Comparison of ENCODE assay signal across 8 mouse cellular contexts in genomic region chr15:91571981-91572380, GRCm38 (mm10). TPM values are rescaled to one million over a fixed set of nuclear protein-coding genes. Genes with fewer than 3 reads are reported as not detected.
DNase-seq lines count a peak whose midpoint lies in the region; ATAC-seq and TF ChIP-seq lines count a peak whose summit lies in the region.

No protein-coding gene starts in this region.

- in situ Hi-C loops in ES-E14 (cut with MboI; ENCODE audit: low sequenced_read_pairs in 2 of 2, unreplicated experiment in 2 of 2) = no loop called here

- ATAC-seq in heart, embryonic 12.5 days (ENCODE audit: insufficient number of reproducible peaks, low FRiP score) = no peak
- ATAC-seq in hindbrain, embryonic 11.5 days (ENCODE audit: low FRiP score) = no peak
- no peak for ATAC-seq in frontal cortex, adult (ENCODE audit: low TSS enrichment)
- ATAC-seq in granulocyte monocyte progenitor cell, adult 5-6 weeks (replicated peaks; ENCODE audit: poor library complexity, severe bottlenecking) = no peak

- DNase-seq in heart, adult 11 months = no peak
- DNase-seq in ES-E14 (ENCODE audit: low read depth, low spot score) = no peak
- DNase-seq in hindbrain, embryonic 11.5 days (ENCODE audit: low spot score) = no peak
- DNase-seq in midbrain, embryonic 10.5 days (ENCODE audit: low spot score) = no peak
- DNase-seq in frontal cortex, postnatal 36 days (ENCODE audit: low spot score in 2 of 2) = no peak

- H3K4me3 ChIP-seq in heart, embryonic 12.5 days = peak overlapping the region; percentile 76
- H3K4me3 ChIP-seq in ES-E14 (ENCODE audit: insufficient read depth in 1 of 2, low read depth in 1 of 2, low read length in 2 of 2, poor library complexity in 1 of 2, severe bottlenecking in 1 of 2) = peak overlapping the region; percentile 77 to 83
- peak overlapping the region; percentile 58 for H3K4me3 ChIP-seq in hindbrain, embryonic 11.5 days (ENCODE audit: low read depth, low read length)
- peak overlapping the region; percentile 81 for H3K4me3 ChIP-seq in midbrain, embryonic 10.5 days

- H3K9me3 ChIP-seq in heart, embryonic 12.5 days (replicated peaks) = peaks cover 4% of the 10 kb centered on the region
- no peaks in the 10 kb centered on the region for H3K9me3 ChIP-seq in ES-E14 (ENCODE audit: control insufficient read depth, insufficient read depth, low read depth, low read length)
- H3K9me3 ChIP-seq in hindbrain, embryonic 11.5 days (ENCODE audit: control insufficient read depth, low read length) = no peaks in the 10 kb centered on the region
- H3K9me3 ChIP-seq in midbrain, embryonic 10.5 days (replicated peaks) = no peaks in the 10 kb centered on the region

- H3K4me2 ChIP-seq in heart, embryonic 12.5 days = peak overlapping the region; percentile 99
- peak overlapping the region; percentile 95 for H3K4me2 ChIP-seq in hindbrain, embryonic 11.5 days (replicated peaks; ENCODE audit: low read depth, low read length)

- 9% methylated on average over 8 of the region's 8 CpGs for WGBS in heart, embryonic 12.5 days
- 8% methylated on average over 8 of the region's 8 CpGs for WGBS in hindbrain, embryonic 11.5 days
- WGBS in midbrain, embryonic 10.5 days = 10% methylated on average over 8 of the region's 8 CpGs

- peak overlapping the region; percentile 86 for H3K9ac ChIP-seq in heart, embryonic 12.5 days
- peak overlapping the region; percentile 76 for H3K9ac ChIP-seq in ES-E14 (ENCODE audit: insufficient read depth, low read depth, low read length, poor library complexity, severe bottlenecking)
- peak overlapping the region; percentile 70 for H3K9ac ChIP-seq in hindbrain, embryonic 11.5 days (ENCODE audit: low read depth, low read length)

- H3K4me1 ChIP-seq in heart, embryonic 12.5 days (replicated peaks) = 0 out of 2 replicates have a peak, but pooled peaks cover 10% of the 10 kb centered on the region
- H3K4me1 ChIP-seq in ES-E14 (ENCODE audit: control insufficient read depth in 2 of 2, insufficient read depth in 2 of 2, low read length in 2 of 2, poor library complexity in 1 of 2) = no peaks in the 10 kb centered on the region
- peaks cover 4% of the 10 kb centered on the region; the same call in 1 of the 2 replicates for H3K4me1 ChIP-seq in hindbrain, embryonic 11.5 days (replicated peaks; ENCODE audit: control insufficient read depth, insufficient read depth, low read length)
- H3K4me1 ChIP-seq in midbrain, embryonic 10.5 days = peaks cover 28% of the 10 kb centered on the region

- peaks cover 12% of the 10 kb centered on the region; the same call in 1 of the 2 replicates for H3K27me3 ChIP-seq in heart, embryonic 12.5 days (replicated peaks)
- peaks cover 2% of the 10 kb centered on the region for H3K27me3 ChIP-seq in hindbrain, embryonic 11.5 days (ENCODE audit: control insufficient read depth, insufficient read depth, low read length)
- H3K27me3 ChIP-seq in midbrain, embryonic 10.5 days (ENCODE audit: low read depth, poor library complexity, severe bottlenecking) = peaks cover 28% of the 10 kb centered on the region

- no peaks in the 10 kb centered on the region for H3K36me3 ChIP-seq in heart, embryonic 12.5 days
- H3K36me3 ChIP-seq in ES-E14 (ENCODE audit: control insufficient read depth, insufficient read depth, low read length, poor library complexity, severe bottlenecking) = no peaks in the 10 kb centered on the region
- H3K36me3 ChIP-seq in hindbrain, embryonic 11.5 days (ENCODE audit: control insufficient read depth, insufficient read depth, low read length) = no peaks in the 10 kb centered on the region
- H3K36me3 ChIP-seq in midbrain, embryonic 10.5 days = no peaks in the 10 kb centered on the region

- H3K27ac ChIP-seq in heart, embryonic 12.5 days (ENCODE audit: poor library complexity, severe bottlenecking) = no peak overlapping the region
- H3K27ac ChIP-seq in ES-E14 (ENCODE audit: insufficient read depth, low read depth, low read length, poor library complexity, severe bottlenecking) = no peak overlapping the region
- no peak overlapping the region for H3K27ac ChIP-seq in hindbrain, embryonic 11.5 days (ENCODE audit: low read depth, low read length)
- H3K27ac ChIP-seq in midbrain, embryonic 10.5 days (replicated peaks) = peak overlapping the region; percentile 88

TF ChIP-seq in ES-E14, 5 proteins besides CTCF, POLR2A, EP300 and RAD21:
- TF ChIP-seq ZC3H11A (IDR thresholded peaks at IDR 0.05; ENCODE audit: borderline replicate concordance, low read depth, low read length) (no peak), ZNF384 (IDR thresholded peaks at IDR 0.05; ENCODE audit: low read depth, low read length) (no peak), CHD2 (IDR thresholded peaks at IDR 0.05; ENCODE audit: low read depth, low read length) (no peak), HCFC1 (IDR thresholded peaks at IDR 0.05; ENCODE audit: borderline replicate concordance, insufficient read depth, low read length) (no peak), MAFK (IDR thresholded peaks at IDR 0.05; ENCODE audit: insufficient read depth, low read depth, low read length) (no peak)

RNA-seq across cellular contexts. Expression of gene Slc2a13, which starts 1.1 kb away (rescaled TPM):
- polyA plus RNA-seq in heart, embryonic 12.5 days (2016; fragmentation: Nextera tagmentation; extraction: Ambion mirVana) = 2.2 and 2.5 TPM in 2 replicates
- total RNA-seq in ES-E14 (2012; rRNA removed) = 0.13 and 0.16 TPM in 2 replicates
- 1.5 and 1.8 TPM in 2 replicates for polyA plus RNA-seq in hindbrain, embryonic 11.5 days (2014; fragmentation: Nextera tagmentation; extraction: Ambion mirVana)
- polyA plus RNA-seq in midbrain, embryonic 10.5 days (2016; fragmentation: Nextera tagmentation; extraction: Ambion mirVana) = 0.59 and 0.92 TPM in 2 replicates
- not detected in 2 replicates for total RNA-seq in granulocyte monocyte progenitor cell, adult 5-6 weeks (2014; fragmentation: Nextera tagmentation)
- total RNA-seq in granulocyte monocyte progenitor cell, adult 5-6 weeks (2017) = not detected in 2 replicates
